Mouse (Mus musculus) C2C12 (cell line): Measurements from ENCODE around the gene Olfr639.

Experiments used
- CTCF ChIP-seq: IDR thresholded peaks from one replicate; pipeline ENCODE4 v1.5.1; 2011; ENCODE audit not compliant: control insufficient read depth, insufficient read depth, insufficient read length
- FOSL1 ChIP-seq: IDR thresholded peaks from one replicate; pipeline ENCODE4 v1.8.0; 2011; ENCODE audit warnings: mild to moderate bottlenecking, low read length; ENCODE audit not compliant: poor library complexity, insufficient read depth, severe bottlenecking

DNA sequence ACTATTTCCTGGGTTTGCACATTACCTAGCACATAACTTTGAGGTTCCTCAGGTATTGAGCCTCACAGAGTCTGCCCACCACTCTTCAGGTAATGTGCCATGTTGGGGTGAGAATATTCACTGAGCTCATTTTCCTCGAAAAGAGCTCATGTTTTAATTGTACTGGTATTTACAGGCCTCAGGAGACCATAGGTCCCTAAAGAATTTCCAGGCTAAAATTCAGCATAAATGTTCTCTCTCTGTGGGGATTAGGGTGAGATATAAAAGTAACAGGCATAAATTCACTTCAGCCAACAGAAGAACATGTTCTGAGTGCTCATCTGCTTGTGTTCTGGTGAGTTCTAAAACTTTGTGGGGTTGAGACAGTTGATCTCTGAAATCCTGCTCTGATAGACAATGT lies 18.0 kb upstream of the Olfr639 start, which contains the start of gene Olfr641:
- TF ChIP-seq CTCF (no peak), FOSL1 (no peak)
